Mouse (Mus musculus): ENCODE measurements around the gene Tlr5. TPM values are rescaled to one million over a fixed set of nuclear protein-coding genes. Genes with fewer than 3 reads are reported as not detected.

Gene Tlr5
- total RNA-seq (2021), result under 1 TPM; 0.37 to 0.63 TPM
- long read RNA-seq, result 0 reads

DNA sequence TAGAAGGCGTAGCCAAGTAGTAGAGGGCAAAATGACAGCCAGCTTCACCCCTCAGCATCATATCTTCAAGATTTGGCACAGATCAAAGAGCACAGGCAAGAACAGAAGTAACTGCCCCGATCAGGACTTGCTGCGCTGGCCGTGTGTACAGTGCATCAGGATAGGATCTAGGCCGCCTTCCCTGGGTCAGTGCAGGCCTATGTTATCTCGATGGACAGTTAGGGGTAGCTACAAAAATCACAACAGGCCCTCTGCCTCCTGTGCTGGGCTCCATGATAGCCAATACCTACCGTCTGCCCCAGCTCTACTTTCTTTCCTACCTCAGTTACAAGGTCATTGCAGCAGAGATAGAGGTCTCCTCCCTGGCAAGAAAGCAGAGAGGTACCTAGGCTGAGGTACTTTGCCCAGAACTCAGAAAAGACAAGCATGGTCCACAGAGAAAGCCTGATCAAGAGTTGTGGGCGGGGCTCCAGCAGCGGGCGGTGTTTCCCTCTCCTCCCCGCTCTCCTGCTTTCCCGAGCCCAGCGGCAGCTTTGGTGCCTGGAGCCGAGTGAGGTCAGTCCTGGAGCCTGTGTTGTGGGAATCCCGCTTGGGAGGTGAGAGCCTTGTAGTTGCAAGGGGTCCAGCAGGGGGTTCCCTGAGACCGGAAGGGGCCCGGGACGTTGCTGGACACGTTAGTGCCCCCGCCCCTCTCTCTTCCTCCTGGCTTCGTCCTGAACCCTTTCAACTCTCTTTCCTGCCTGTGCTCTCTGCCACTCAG, at the start of gene Tlr5:
TSS of gene Tlr5 (plus strand) at position 502 of the 760 bp plus-strand sequence.
- no peak for DNase-seq (ENCODE audit: low spot score in 2 of 2)

DNA sequence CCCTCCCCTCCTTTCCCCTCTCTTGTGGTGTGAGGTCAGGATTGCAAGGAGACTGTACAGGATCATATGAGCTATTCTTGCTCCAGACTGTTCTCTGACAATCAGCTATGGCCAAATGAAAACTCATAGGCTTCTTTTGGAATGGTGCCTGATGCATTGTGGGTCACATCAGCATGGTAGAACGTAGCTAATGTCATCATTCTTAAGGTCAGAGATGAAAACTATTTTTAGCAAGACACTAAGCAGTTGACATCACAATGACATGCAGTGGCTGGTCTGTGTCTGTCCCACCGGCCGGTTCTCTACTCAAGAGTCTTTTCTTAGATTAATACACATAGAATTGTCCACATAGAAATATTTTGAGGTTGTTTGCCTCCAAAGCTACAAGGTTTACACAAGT, 48.9 kb upstream of the Tlr5 start:
- no peak for DNase-seq (ENCODE audit: low spot score in 2 of 2)

- DNase-seq (ENCODE audit: low spot score in 2 of 2), result peak; percentile 87 to 90
These were observed 46.2 kb upstream of the Tlr5 start for GRCm38 (mm10) chr1:182908050-182909036.

GRCm38 (mm10) chr1:182909066-182909465, 45.5 kb upstream of the Tlr5 start:
- no peak for DNase-seq (ENCODE audit: low spot score in 2 of 2)

GRCm38 (mm10) chr1:182909596-182909995, 45.0 kb upstream of the Tlr5 start:
- no peak for DNase-seq (ENCODE audit: low spot score in 2 of 2)

GRCm38 (mm10) chr1:182912591-182912990, 42.0 kb upstream of the Tlr5 start:
- no peak for DNase-seq (ENCODE audit: low spot score in 2 of 2)

DNA sequence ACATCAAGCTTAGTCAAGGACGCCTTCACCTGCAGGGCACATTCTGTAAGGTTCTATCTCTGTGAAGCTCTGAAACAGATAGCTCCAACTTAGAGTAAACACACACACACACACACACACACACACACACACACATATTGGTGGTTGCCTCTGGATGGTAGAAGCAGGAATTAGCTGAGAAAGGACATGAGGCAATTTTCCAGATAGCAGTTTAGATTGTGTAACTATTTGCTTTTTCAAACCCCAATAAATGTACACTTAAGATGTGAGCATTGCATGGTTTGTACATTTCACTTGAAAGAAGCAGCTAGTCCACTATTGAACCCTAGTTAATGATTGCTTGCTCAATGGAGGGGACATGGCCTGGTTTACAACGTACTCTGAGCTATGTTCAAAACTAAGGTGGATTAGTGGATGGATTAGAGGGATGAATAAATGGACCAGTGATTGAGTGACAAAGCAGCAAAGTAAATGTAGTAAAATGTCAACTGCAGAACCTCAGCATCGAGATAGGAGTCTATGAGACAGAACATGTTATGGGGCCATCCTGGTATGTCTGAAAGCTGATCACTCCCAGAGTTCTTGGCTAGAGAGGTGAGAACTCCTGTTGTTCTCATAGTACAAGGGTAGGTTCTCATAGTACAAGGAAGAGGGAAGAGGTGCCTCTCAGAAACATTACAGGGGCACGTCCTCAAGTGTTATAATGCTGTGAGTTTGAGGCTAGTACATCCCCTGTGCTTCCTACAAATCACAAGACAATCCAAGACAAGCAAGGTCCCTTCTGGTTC, 40.3 kb upstream of the Tlr5 start:
- no peak for DNase-seq (ENCODE audit: low spot score in 2 of 2)

DNA sequence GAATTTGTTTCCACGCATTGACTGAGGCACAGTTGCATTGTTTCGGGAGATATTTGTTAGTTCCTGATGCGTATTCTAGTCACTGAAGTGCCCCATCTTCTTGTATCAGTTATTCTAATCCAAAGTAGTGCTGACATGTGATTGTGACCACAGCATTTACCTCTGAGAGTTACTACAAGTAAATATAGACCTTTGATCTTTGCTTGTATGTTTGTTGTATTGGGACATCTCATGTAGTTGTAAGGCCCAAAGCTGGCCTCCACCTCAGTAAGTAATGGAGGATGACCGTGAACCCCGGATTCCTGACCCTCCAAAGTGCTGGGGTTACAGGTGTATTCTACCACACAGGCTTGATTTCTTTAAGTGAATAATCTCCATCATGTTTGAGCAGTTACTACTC, 38.4 kb upstream of the Tlr5 start:
- DNase-seq (ENCODE audit: low spot score in 2 of 2), result no peak

GRCm38 (mm10) chr1:182918718-182919346, 35.8 kb upstream of the Tlr5 start:
- DNase-seq (ENCODE audit: low spot score in 2 of 2), result no peak

- DNase-seq (ENCODE audit: low spot score in 2 of 2), result no peak
These were observed 31.8 kb upstream of the Tlr5 start for GRCm38 (mm10) chr1:182922824-182923223.

DNA sequence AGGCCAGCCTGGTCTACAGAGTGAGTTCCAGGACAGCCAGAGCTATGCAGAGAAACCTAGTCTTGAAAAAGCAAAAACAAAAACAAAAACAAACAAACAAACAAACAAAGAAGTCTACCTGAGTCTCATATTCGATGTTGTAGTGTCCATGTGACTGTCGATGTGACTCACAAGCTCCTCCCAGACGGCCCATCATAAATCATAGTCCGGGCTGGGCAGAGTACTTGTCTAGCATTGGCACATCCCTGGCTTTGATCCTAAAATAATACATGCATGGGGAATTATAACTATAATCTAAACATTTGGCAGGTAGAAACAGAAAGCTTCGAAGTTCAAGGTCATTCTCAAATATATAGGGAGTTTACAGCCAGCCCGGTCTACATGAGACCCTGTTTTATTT, 28.1 kb upstream of the Tlr5 start:
- DNase-seq (ENCODE audit: low spot score in 2 of 2), result no peak

GRCm38 (mm10) chr1:182927878-182928851, 26.4 kb upstream of the Tlr5 start:
- peak in 1 of 2 experiments; percentile 30 for DNase-seq (ENCODE audit: low spot score in 2 of 2)

DNA sequence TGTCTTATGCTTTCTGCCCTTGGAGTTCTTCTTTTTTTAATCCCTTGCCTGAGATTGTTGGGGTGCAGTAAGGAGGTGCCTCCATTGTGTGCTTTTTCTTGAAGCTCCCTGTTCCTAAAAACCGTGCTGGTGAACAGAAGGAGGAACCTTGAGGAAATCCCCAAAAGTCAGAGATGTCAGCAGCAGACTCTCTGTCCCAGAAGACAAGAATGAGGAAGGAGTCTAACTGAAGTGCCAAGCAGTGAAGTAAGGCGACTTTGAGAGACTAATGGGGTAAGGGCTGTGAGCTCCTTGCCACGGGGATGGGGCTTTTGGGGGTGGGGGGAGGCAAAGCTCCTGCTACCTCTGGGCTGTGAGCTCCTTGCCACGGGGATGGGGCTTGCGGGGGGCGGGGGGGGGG, 19.1 kb upstream of the Tlr5 start:
- no peak for DNase-seq (ENCODE audit: low spot score in 2 of 2)

DNA sequence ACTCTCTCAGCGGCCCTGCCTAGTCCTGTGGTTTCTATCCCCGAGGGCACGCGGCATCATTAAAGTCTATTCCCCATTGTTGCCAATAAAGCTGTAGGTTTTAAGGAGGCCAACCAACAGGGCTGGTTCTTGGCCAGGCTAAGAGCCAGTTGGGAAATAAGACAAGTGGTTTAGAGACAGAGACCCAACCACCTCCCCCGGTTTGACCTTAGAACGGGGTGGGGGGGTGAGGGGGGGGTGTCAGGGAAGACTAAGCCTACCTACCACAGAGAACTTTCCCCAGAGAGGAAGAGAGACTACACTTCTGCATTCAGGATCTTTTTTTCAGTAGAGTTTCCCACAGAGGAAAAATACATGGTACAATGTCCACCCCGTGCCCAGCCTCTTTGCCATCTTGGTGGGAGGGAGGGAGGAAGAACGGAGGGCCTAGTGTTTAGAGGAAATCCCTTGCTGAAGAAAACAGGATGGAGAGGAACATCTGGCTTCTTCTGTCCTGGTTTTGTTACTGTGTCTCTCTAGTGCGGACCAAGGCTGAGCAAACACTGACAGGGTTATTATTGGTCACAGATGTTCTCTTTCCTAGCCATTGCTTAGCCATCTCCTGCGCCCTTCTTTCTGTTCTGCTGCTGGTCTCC, 17.0 kb upstream of the Tlr5 start:
- DNase-seq (ENCODE audit: low spot score in 2 of 2), result no peak

DNA sequence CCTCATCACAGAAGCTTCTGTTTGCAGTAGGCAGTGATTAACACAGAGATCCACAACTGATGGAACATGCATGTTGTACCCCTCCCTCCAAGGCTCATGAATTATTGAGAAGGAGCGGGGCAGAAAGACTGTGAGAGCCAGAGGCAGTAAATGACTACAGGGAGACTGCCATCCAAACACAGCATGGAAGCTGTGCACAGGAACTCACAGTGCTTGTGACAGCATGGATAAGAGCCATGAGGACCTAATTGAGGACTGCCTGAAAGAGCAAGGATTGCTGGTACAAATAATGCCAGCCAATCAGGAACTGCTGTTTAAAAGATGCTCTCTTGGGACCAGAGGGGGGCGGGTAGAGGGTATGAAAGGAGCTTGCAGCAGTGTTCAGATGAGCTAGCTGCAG, 12.7 kb upstream of the Tlr5 start:
- no peak for DNase-seq (ENCODE audit: low spot score in 2 of 2)

- DNase-seq (ENCODE audit: low spot score in 2 of 2), result no peak
These were observed 10.7 kb upstream of the Tlr5 start for GRCm38 (mm10) chr1:182943911-182944310.

GRCm38 (mm10) chr1:182944638-182945037, 9.9 kb upstream of the Tlr5 start:
- DNase-seq (ENCODE audit: low spot score in 2 of 2), result no peak

DNA sequence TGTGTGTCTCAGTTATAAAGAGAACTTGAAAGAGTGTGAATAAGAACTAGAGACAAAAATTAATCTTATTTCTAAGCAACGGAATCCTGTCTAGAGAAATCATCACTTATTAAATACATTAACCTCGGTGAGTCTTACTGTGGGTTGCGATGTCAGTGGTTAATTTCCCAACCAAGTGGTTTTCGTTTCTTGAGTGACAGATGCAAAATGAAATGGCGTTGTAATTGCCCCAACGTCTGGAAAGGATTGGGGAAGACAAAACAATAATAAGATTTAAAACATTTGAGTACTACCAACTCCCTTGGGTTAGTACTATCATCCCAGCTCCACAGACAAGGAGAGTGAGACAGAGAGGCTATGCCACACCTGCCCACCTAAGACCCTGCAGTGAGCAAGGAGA, 9.0 kb upstream of the Tlr5 start:
- no peak for DNase-seq (ENCODE audit: low spot score in 2 of 2)

GRCm38 (mm10) chr1:182951298-182951697, 3.3 kb upstream of the Tlr5 start:
- peak; percentile 57 to 74 for DNase-seq (ENCODE audit: low spot score in 2 of 2)
